Mouse (Mus musculus): ENCODE results near the gene Gm30191. TPM values are rescaled to one million over a fixed set of nuclear protein-coding genes. Genes with fewer than 3 reads are reported as not detected.

Gm30191 gene
- polyA plus RNA-seq, 1 experiment from 2014 or later, result not detected

GRCm38 (mm10) chr4:134252911-134253721, 6.4 kb downstream of the Gm30191 start:
- Histone ChIP-seq H3K36me3 (no peaks in the 10 kb centered on the region), H3K27ac (peak overlapping the region; percentile 59), H3K4me3 (peak overlapping the region; percentile 55), H3K9ac (peak overlapping the region; percentile 39), H3K4me2 (peak overlapping the region; percentile 94), H3K27me3 (peaks cover 54% of the 10 kb centered on the region), H3K4me1 (replicated peaks) (peaks cover 76% of the 10 kb centered on the region), H3K9me3 (replicated peaks) (no peaks in the 10 kb centered on the region)
- 40% methylated on average over 15 of the region's 15 CpGs for WGBS
- no peak for ATAC-seq (replicated peaks; ENCODE audit: insufficient number of reproducible peaks, insufficient read depth, low FRiP score, low read depth)

- ATAC-seq (replicated peaks; ENCODE audit: insufficient number of reproducible peaks, insufficient read depth, low FRiP score, low read depth), result no peak
- Histone ChIP-seq H3K9me3 (replicated peaks) (no peaks in the 10 kb centered on the region), H3K27me3 (peaks cover 48% of the 10 kb centered on the region), H3K27ac (peak within 1 kb of the TSS; percentile 59), H3K4me3 (peak within 1 kb of the TSS; percentile 55), H3K4me1 (replicated peaks) (peaks cover 77% of the 10 kb centered on the region), H3K4me2 (peak within 1 kb of the TSS; percentile 94), H3K36me3 (no peaks in the 10 kb centered on the region), H3K9ac (peak within 1 kb of the TSS; percentile 39)
- WGBS, result 5% methylated on average over 13 of the region's 13 CpGs
These were observed 7.1 kb downstream of the Gm30191 start, which contains the start of gene Grrp1 for GRCm38 (mm10) chr4:134253722-134254324. Gene Grrp1, minus strand, starts transcription at chr4:134254106.

DNA sequence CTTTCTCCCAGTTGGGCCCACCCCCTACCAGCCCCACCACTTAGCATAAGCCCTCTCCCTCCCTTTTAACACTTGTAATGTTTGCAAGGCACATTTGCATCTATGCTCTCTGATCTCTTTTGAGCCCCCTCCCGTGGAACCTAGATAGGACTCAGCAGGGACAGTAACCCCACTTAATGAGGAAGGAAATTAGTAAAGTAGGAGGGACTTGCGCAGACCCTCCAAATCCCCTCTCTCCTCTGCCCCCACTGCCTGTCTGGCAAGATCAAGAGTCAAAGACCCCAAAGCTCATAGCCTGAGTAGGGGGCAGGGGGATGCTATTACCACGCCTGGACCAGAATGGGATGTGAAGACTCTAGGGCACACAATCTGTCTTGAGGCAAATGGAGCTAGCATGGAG, 8.1 kb downstream of the Gm30191 start:
- H3K4me3 ChIP-seq, result no peak overlapping the region
- no peaks in the 10 kb centered on the region for H3K9me3 ChIP-seq (replicated peaks)
- peaks cover 39% of the 10 kb centered on the region for H3K27me3 ChIP-seq
- H3K9ac ChIP-seq, result no peak overlapping the region
- H3K4me2 ChIP-seq, result no peak overlapping the region
- H3K27ac ChIP-seq, result no peak overlapping the region
- H3K4me1 ChIP-seq (replicated peaks), result peaks cover 70% of the 10 kb centered on the region
- ATAC-seq (replicated peaks; ENCODE audit: insufficient number of reproducible peaks, insufficient read depth, low FRiP score, low read depth), result no peak
- 58% methylated on average over 3 of the region's 3 CpGs for WGBS
- H3K36me3 ChIP-seq, result no peaks in the 10 kb centered on the region

- Histone ChIP-seq H3K4me3 (no peak overlapping the region), H3K4me1 (replicated peaks) (peaks cover 60% of the 10 kb centered on the region), H3K9me3 (replicated peaks) (no peaks in the 10 kb centered on the region), H3K4me2 (peak overlapping the region; percentile 6; the same call in 1 of the 2 replicates), H3K27me3 (peaks cover 31% of the 10 kb centered on the region), H3K27ac (peak overlapping the region; percentile 24), H3K9ac (no peak overlapping the region), H3K36me3 (no peaks in the 10 kb centered on the region)
- no peak for ATAC-seq (replicated peaks; ENCODE audit: insufficient number of reproducible peaks, insufficient read depth, low FRiP score, low read depth)
- 47% methylated on average over 4 of the region's 4 CpGs for WGBS
These were observed 9.1 kb downstream of the Gm30191 start for GRCm38 (mm10) chr4:134255854-134256253.

DNA sequence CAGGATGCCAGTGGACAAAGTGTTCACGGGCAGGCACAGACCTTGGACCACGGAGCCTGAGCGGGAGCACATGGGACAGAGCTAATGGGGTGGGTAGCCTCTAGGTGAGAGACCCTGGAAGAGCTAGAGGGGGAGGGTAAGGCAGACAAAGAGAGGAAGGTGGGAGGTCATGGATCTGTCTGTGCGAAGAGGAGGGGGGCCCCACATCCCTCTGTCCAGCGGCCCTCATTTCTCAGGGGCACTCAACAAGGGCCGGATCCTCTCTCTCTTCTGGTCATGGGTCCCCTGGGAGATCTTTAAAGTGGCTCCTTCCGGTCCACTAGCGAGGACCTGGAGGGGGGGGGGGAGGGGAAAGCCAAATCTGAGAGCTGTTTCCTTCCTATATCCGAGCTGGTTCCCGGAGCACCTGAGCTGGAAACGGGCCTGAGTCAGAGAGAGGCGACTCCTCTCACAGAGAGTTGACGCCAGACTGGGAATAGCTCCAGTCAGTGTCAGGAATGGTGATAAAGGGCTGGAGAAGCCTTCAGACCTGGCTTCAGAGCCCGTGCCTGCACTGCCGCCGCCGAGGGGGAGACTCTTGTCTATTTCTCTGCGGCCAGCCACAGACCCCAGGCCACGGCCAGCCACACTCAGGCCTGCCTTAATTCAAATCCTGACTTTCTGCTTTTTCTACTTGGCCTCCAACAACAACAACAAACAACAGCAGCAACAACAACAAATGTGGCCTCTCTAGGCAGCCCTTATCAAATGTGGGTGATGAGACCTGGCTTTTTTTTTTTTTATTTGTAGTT, 9.9 kb downstream of the Gm30191 start:
- peaks cover 23% of the 10 kb centered on the region for H3K27me3 ChIP-seq
- peaks cover 53% of the 10 kb centered on the region for H3K4me1 ChIP-seq (replicated peaks)
- no peaks in the 10 kb centered on the region for H3K36me3 ChIP-seq
- H3K27ac ChIP-seq, result peak overlapping the region; percentile 51
- no peak overlapping the region for H3K9ac ChIP-seq
- 19% methylated on average over 19 of the region's 19 CpGs for WGBS
- no peaks in the 10 kb centered on the region for H3K9me3 ChIP-seq (replicated peaks)
- H3K4me2 ChIP-seq, result peak overlapping the region; percentile 36
- peak; percentile 28; the same call in 1 of the 2 replicates for ATAC-seq (replicated peaks; ENCODE audit: insufficient number of reproducible peaks, insufficient read depth, low FRiP score, low read depth)
- no peak overlapping the region for H3K4me3 ChIP-seq

DNA sequence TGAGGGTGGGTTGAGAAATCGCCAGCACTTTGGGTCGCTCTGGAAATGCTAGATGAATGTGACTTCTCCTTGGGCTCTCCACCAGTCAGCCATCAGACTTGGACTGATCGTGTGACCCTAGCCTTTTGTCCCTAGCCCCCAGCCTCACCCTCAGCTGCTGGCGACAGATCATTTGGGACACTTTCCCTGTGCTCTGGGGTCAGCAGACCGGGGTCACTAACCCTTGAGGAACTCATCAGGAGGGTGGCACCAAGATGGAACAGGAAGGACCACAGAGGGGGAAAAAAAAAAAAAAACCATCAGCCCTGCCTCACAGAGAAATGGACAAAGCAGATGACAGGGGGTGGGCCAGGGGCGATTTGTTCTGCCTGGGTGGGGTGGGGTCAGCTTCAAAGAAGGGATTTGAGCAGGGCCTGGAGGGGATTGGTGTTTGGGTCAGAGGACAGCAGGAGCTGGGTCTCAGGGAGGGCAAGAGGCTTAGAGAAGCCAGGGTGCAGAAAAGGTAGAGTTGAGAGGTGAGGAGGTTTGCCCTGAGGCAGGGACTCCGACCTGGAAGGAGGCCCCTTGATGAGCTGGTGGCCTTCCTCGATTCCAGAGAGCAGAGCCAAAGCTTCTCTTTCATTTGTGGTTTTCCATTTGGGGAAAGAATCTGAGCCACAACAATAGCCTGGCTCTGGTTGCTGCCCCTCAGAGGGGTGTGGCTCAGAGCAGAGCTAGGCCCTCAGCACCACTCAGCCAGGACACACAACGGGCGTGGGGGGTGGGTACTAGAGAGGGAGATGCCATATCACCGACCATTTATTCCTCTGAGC, 10.7 kb downstream of the Gm30191 start:
- H3K4me1 ChIP-seq (replicated peaks), result peaks cover 45% of the 10 kb centered on the region
- H3K9ac ChIP-seq, result no peak overlapping the region

DNA sequence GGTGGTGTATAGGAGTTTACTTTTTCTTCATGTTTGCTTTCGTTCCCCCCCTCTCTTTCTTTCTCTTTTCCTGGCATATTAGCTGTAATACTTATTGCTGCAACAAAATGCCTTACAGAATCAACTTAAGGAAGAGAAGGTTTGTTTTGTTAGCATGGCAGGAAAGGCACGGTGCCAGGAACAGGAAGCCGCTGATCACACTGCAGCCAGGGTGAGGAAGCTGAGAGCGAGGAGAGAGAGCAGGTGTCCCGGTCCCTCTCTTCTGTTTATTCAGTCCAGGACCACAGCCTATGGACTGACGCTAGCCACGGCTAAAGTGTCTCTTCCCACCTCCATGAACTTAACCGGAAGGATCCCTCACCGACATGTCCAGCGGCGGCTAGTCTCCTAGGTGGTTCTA, 11.6 kb downstream of the Gm30191 start:
- H3K4me3 ChIP-seq, result no peak overlapping the region
- no peaks in the 10 kb centered on the region for H3K9me3 ChIP-seq (replicated peaks)
- H3K27me3 ChIP-seq, result 0 out of 2 replicates have a peak, but pooled peaks cover 6% of the 10 kb centered on the region
- no peaks in the 10 kb centered on the region for H3K36me3 ChIP-seq
- no peak for ATAC-seq (replicated peaks; ENCODE audit: insufficient number of reproducible peaks, insufficient read depth, low FRiP score, low read depth)
- H3K27ac ChIP-seq, result no peak overlapping the region
- no peak overlapping the region for H3K4me2 ChIP-seq
- H3K9ac ChIP-seq, result no peak overlapping the region
- WGBS, result 59% methylated on average over 11 of the region's 11 CpGs
- H3K4me1 ChIP-seq (replicated peaks), result peaks cover 40% of the 10 kb centered on the region

More for the DNA sequence above, 10.7 kb downstream of the Gm30191 start:
- WGBS, result 26% methylated on average over 11 of the region's 11 CpGs
- Histone ChIP-seq H3K27me3 (peaks cover 15% of the 10 kb centered on the region), H3K4me2 (no peak overlapping the region), H3K36me3 (no peaks in the 10 kb centered on the region), H3K27ac (peak overlapping the region; percentile 55), H3K4me3 (no peak overlapping the region), H3K9me3 (replicated peaks) (no peaks in the 10 kb centered on the region)
- no peak for ATAC-seq (replicated peaks; ENCODE audit: insufficient number of reproducible peaks, insufficient read depth, low FRiP score, low read depth)

GRCm38 (mm10) chr4:134263191-134263590, 16.5 kb downstream of the Gm30191 start:
- Histone ChIP-seq H3K4me1 (replicated peaks) (no peaks in the 10 kb centered on the region; the same call in 1 of the 2 replicates), H3K27me3 (no peaks in the 10 kb centered on the region), H3K9me3 (replicated peaks) (no peaks in the 10 kb centered on the region), H3K36me3 (no peaks in the 10 kb centered on the region), H3K27ac (no peak overlapping the region), H3K4me3 (no peak overlapping the region), H3K4me2 (no peak overlapping the region), H3K9ac (no peak overlapping the region)
- ATAC-seq (replicated peaks; ENCODE audit: insufficient number of reproducible peaks, insufficient read depth, low FRiP score, low read depth), result no peak
- WGBS, result 34% methylated on average over 6 of the region's 6 CpGs

GRCm38 (mm10) chr4:134265860-134266585, 19.3 kb downstream of the Gm30191 start:
- H3K27ac ChIP-seq, result no peak overlapping the region
- H3K36me3 ChIP-seq, result no peaks in the 10 kb centered on the region
- no peak overlapping the region for H3K4me3 ChIP-seq
- H3K9ac ChIP-seq, result no peak overlapping the region
- 58% methylated on average over 9 of the region's 9 CpGs for WGBS
- no peak for ATAC-seq (replicated peaks; ENCODE audit: insufficient number of reproducible peaks, insufficient read depth, low FRiP score, low read depth)
- no peaks in the 10 kb centered on the region for H3K9me3 ChIP-seq (replicated peaks)
- no peaks in the 10 kb centered on the region for H3K27me3 ChIP-seq
- no peak overlapping the region for H3K4me2 ChIP-seq
- no peaks in the 10 kb centered on the region for H3K4me1 ChIP-seq (replicated peaks)

- no peaks in the 10 kb centered on the region for H3K36me3 ChIP-seq
- 83% methylated on average over 19 of the region's 19 CpGs for WGBS
- H3K4me1 ChIP-seq (replicated peaks), result peaks cover 4% of the 10 kb centered on the region; the same call in 1 of the 2 replicates
- no peak overlapping the region for H3K27ac ChIP-seq
- no peak overlapping the region for H3K4me3 ChIP-seq
- H3K9me3 ChIP-seq (replicated peaks), result no peaks in the 10 kb centered on the region
- H3K9ac ChIP-seq, result no peak overlapping the region
- no peak for ATAC-seq (replicated peaks; ENCODE audit: insufficient number of reproducible peaks, insufficient read depth, low FRiP score, low read depth)
- H3K27me3 ChIP-seq, result no peaks in the 10 kb centered on the region
- H3K4me2 ChIP-seq, result no peak overlapping the region
These were observed 21.4 kb downstream of the Gm30191 start for GRCm38 (mm10) chr4:134268102-134268655.

Measured in heart, embryonic 15.5 days (tissue).